Mouse (Mus musculus) bone marrow macrophage, adult 2 months (primary cell): Measurements from ENCODE around the gene Pigl.

ENCODE experiments used
- CTCF ChIP-seq: IDR thresholded peaks from 2 replicates; pipeline ENCODE4 v1.5.1; 2012; ENCODE audit warnings: low read depth, mild to moderate bottlenecking, low read length, moderate library complexity
- POLR2A ChIP-seq: IDR thresholded peaks from 2 replicates; pipeline ENCODE4 v1.6.1; 2012; ENCODE audit warnings: mild to moderate bottlenecking, low read depth, low read length, borderline replicate concordance

DNA sequence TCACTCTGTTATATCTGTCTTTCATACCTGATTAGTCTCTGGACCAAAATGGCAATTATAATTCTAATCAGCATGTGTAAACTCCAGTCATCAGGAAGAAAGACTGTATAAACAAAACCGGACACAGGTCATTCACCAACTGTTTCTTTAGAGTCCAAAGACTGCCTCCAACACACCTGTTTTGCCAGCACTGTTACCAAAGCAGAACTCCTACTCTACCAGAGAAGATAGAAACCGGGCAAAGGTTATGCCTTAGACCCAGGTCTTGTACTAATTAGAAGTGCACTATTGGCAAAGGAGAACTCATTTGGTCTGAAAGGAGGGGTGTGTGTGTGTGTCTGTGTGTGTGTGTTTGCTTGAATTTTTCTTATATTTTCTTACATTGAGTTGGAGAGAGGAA lies 42.3 kb downstream of the Pigl start:
- TF ChIP-seq CTCF (no peak), POLR2A (no peak)
